Mouse (Mus musculus) G1E (cell line): Measurements from ENCODE around the gene Hba-a1. TPM values are rescaled to one million over a fixed set of nuclear protein-coding genes. Genes with fewer than 3 reads are reported as not detected.
A peak's percentile ranks its signal among the peaks of the same experiment; 100 is the strongest.
"Not testable (repeated sequence)": the region's sequence is repeated elsewhere in the genome, so short reads cannot be mapped to it uniquely, and the experiment has no call there.

ENCODE experiments used
- ATAC-seq: 2 replicates; pipeline ENCODE4 v1.8.0; 2016; ENCODE audit warnings: mild to moderate bottlenecking; ENCODE audit not compliant: insufficient number of reproducible peaks, poor library complexity, low FRiP score, severe bottlenecking; ENCODE audit errors: extremely low read depth
- DNase-seq: peaks from one replicate; pipeline ENCODE4 v3.0.0; 2012; ENCODE audit warnings: low spot score
- H3K27me3 ChIP-seq: 2 replicates; pipeline ENCODE4 v1.6.1; 2012; ENCODE audit warnings: mild to moderate bottlenecking, low read length, inconsistent platforms; ENCODE audit not compliant: insufficient read depth
- H3K36me3 ChIP-seq: replicated peaks from 2 replicates; pipeline ENCODE3; 2012; ENCODE audit warnings: mild to moderate bottlenecking, inconsistent platforms
- H3K4me1 ChIP-seq: 2 replicates; pipeline ENCODE4 v1.6.1; 2012; ENCODE audit warnings: low read depth, low read length, inconsistent platforms, mixed read lengths; ENCODE audit not compliant: insufficient read depth
- H3K4me3 ChIP-seq: 2 replicates; pipeline ENCODE4 v1.5.1; 2012; ENCODE audit warnings: low read depth, mild to moderate bottlenecking, inconsistent platforms, low read length, moderate library complexity, mixed read lengths
- H3K9me3 ChIP-seq: replicated peaks from 2 replicates; pipeline ENCODE4 v1.6.1; 2012; ENCODE audit warnings: inconsistent platforms
- CTCF ChIP-seq: IDR thresholded peaks from 2 replicates; pipeline ENCODE4 v1.5.1; 2012; ENCODE audit warnings: low read depth, low read length, inconsistent platforms, mixed read lengths
- GATA1 ChIP-seq: IDR thresholded peaks from 2 replicates; pipeline ENCODE4 v1.6.1; 2012; ENCODE audit warnings: borderline replicate concordance, low read length, inconsistent platforms, mixed read lengths
- GATA2 ChIP-seq: IDR thresholded peaks from 2 replicates; pipeline ENCODE4 v1.6.1; 2012; ENCODE audit warnings: low read depth, low read length, inconsistent platforms, borderline replicate concordance
- POLR2AphosphoS5 ChIP-seq: IDR thresholded peaks from 2 replicates; pipeline ENCODE4 v1.6.1; 2012; ENCODE audit warnings: low read depth, low read length, inconsistent platforms; ENCODE audit not compliant: insufficient replicate concordance
- TAL1 ChIP-seq: conservative IDR thresholded peaks from 2 replicates; pipeline ENCODE4 v1.6.1; 2012; ENCODE audit warnings: low read depth, low read length, inconsistent platforms, mixed read lengths
- polyA plus RNA-seq: library from polyadenylated mRNA; stranded (reverse); fragments of >175 nt; gene quantifications from 2 replicates; pipeline ENCODE4 v1.2.3, GENCODE M21; 2012
- total RNA-seq, 2 experiments: library from RNA; stranded (forward) in 1 of 2; stranded (reverse) in 1 of 2; fragments of 200-1000 nt in 1 of 2; fragments of >200 nt in 1 of 2; fragmentation: Nextera tagmentation in 1 of 2; gene quantifications; 2 replicates each; pipeline ENCODE4 v1.2.3; 2014 to 2017

Hba-a1 gene
- total and polyA plus RNA-seq, 3 experiments: 242 to 4,410 (median 2,260) TPM

GRCm38 (mm10) chr11:32287493-32287825 is 4.1 kb downstream of the Hba-a1 start:
- H3K4me3 ChIP-seq: peak overlapping the region; percentile 72
- H3K36me3 ChIP-seq: peaks cover 2% of the 10 kb centered on the region
- TF ChIP-seq CTCF (no peak), TAL1 (no peak), GATA2 (no peak), POLR2AphosphoS5 (no peak), GATA1 (no peak)
- no peaks in the 10 kb centered on the region for H3K27me3 ChIP-seq
- DNase-seq (no peak), ATAC-seq (no peak)
- H3K9me3 ChIP-seq: no peaks in the 10 kb centered on the region
- peaks cover 55% of the 10 kb centered on the region for H3K4me1 ChIP-seq

GRCm38 (mm10) chr11:32292819-32293218 is 9.5 kb downstream of the Hba-a1 start:
- not testable (repeated sequence) for H3K4me3 ChIP-seq, DNase-seq, H3K36me3 ChIP-seq, ATAC-seq, H3K27me3 ChIP-seq, H3K9me3 ChIP-seq
- peaks cover 66% of the 10 kb centered on the region for H3K4me1 ChIP-seq

DNA sequence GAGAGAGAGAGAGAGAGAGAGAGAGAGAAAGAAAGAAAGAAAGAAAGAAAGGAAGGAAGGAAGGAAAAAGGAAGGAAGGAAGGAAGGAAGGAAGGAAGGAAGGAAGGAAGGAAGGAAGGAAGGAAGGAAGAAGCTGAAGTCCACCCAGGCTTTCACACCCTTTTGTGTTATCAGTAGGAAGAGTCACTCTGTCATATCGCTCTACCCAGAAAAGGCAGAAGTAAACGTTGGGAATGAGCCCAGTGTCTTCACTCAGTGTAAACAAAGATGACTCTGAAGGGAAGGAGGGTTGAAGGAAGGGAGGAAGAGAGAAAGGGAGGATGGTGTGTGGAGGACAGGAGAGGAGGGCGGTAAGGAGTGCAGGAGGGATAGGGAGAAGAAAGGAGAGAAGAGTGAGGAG is 10.2 kb downstream of the Hba-a1 start:
- peaks cover 62% of the 10 kb centered on the region for H3K4me1 ChIP-seq

DNA sequence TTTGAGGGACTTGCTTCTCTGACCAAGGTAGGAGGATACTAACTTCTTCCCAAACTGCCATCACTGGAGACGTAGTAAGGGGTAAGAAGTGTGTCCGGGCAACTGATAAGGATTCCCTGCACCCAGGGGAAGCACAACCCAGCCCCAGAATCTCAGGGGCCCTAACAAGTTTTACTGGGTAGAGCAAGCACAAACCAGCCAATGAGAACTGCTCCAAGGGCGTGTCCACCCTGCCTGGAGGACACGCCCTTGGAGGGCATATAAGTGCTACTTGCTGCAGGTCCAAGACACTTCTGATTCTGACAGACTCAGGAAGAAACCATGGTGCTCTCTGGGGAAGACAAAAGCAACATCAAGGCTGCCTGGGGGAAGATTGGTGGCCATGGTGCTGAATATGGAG is 12.9 kb downstream of the Hba-a1 start, which contains the start of gene Hba-a2:
Gene Hba-a2 (plus strand): TSS at position 287 of the 400 bp plus-strand sequence.
- H3K27me3 ChIP-seq, DNase-seq, H3K36me3 ChIP-seq, H3K9me3 ChIP-seq: not testable (repeated sequence)
- ATAC-seq: peak; percentile 97
- Histone ChIP-seq H3K4me1 (peaks cover 55% of the 10 kb centered on the region), H3K4me3 (peak within 1 kb of the TSS; percentile 53; the same call in 1 of the 2 replicates)

More for the DNA sequence above, 10.2 kb downstream of the Hba-a1 start:
- H3K4me3 ChIP-seq, H3K27me3 ChIP-seq, ATAC-seq, DNase-seq, H3K9me3 ChIP-seq, H3K36me3 ChIP-seq: not testable (repeated sequence)

GRCm38 (mm10) chr11:32297417-32297816 is 14.1 kb downstream of the Hba-a1 start:
- Histone ChIP-seq H3K4me1 (peaks cover 44% of the 10 kb centered on the region), H3K27me3 (peaks cover 13% of the 10 kb centered on the region; the same call in 1 of the 2 replicates), H3K4me3 (peak overlapping the region; percentile 53; the same call in 1 of the 2 replicates)
- H3K9me3 ChIP-seq, H3K36me3 ChIP-seq, DNase-seq, ATAC-seq: not testable (repeated sequence)

DNA sequence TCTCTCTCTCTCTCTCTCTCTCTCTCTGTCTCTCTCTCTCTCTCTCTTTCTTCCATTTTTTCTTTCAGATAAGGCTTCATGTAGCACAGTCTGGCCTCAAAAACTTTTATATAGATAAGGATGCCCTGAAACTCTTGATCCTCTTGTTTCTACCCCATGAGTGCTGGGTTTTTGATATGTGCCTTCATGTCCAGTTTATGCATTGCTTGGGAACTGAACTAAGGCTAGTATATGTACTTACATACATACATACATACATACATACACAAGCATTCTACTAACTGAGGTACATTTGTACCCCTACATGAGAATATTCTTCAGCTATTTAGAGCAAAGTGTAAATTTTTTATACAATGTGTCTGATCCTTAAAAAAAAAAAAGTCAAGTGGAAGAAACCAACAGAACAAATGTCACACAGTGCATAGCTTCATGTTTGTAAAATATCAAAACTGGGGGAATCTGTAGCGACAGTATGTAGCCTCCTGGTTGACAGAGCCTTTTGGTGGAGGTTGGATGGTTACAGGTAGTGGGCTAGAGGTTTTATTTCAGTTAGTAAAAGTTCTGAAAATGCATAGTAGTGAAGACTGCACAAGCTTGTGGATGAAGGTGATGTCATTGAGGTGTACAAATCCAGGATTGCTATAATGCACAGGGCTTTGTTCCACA is 14.7 kb downstream of the Hba-a1 start:
- H3K4me3 ChIP-seq: no peak overlapping the region; the same call in 1 of the 2 replicates
- no peak for ATAC-seq

DNA sequence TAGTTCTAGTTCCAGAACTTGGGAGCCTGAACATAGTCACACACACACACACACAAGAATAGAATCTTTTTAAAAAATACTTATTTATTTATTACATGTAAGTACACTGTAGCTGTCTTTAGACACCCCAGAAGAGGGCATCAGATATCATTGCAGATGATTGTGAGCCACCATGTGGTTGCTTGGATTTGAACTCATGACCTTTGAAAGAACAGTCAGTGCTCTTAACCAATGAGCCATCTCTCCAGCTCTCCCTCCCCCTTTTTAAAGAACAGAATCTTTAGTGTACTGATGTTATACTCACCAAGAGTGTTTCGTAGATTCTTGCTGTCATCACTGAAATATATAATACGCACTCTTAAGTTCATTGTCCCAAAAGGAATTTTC is 15.2 kb downstream of the Hba-a1 start:
- peaks cover 21% of the 10 kb centered on the region for H3K27me3 ChIP-seq
- DNase-seq (no peak), ATAC-seq (no peak)
- no peak overlapping the region for H3K4me3 ChIP-seq
- H3K9me3 ChIP-seq: no peaks in the 10 kb centered on the region
- H3K36me3 ChIP-seq: peaks cover 3% of the 10 kb centered on the region
- H3K4me1 ChIP-seq: peaks cover 38% of the 10 kb centered on the region
- TF ChIP-seq GATA1 (no peak), POLR2AphosphoS5 (no peak), CTCF (no peak), GATA2 (no peak), TAL1 (no peak)

More for the DNA sequence above, 14.7 kb downstream of the Hba-a1 start:
- H3K4me1 ChIP-seq: peaks cover 39% of the 10 kb centered on the region
- H3K9me3 ChIP-seq: no peaks in the 10 kb centered on the region
- TF ChIP-seq GATA2 (no peak), GATA1 (no peak), TAL1 (no peak), CTCF (no peak), POLR2AphosphoS5 (no peak)
- DNase-seq: no peak
- peaks cover 3% of the 10 kb centered on the region for H3K36me3 ChIP-seq
- peaks cover 17% of the 10 kb centered on the region for H3K27me3 ChIP-seq
